Mouse (Mus musculus) liver, embryonic 14.5 days (tissue): ENCODE data around the gene Cog1. TPM values are rescaled to one million over a fixed set of nuclear protein-coding genes. Genes with fewer than 3 reads are reported as not detected.

Source experiments
- ATAC-seq: fragments of 200-750 bp; cut with Nextera tagmentation; 2 replicates; pipeline ENCODE4 v1.8.0; 2017; ENCODE audit warnings: moderate number of reproducible peaks, mild to moderate bottlenecking, moderate library complexity; ENCODE audit not compliant: insufficient read depth
- DNase-seq, 3 experiments: peaks; one replicate each; pipeline ENCODE4 v3.0.0-alpha.2; 2012 to 2013; ENCODE audit warnings: low read depth in 3 of 3, low spot score in 3 of 3
- H3K27ac ChIP-seq: fragments of 300-500 bp; sonication (generic); 2 replicates; pipeline ENCODE4 v1.5.1; 2014; ENCODE audit warnings: moderate library complexity, mild to moderate bottlenecking, control low read depth, inconsistent platforms
- H3K27me3 ChIP-seq: fragments of 300-500 bp; sonication (generic); 2 replicates; pipeline ENCODE4 v1.6.1; 2014; ENCODE audit warnings: mild to moderate bottlenecking, low read length, moderate library complexity; ENCODE audit not compliant: control insufficient read depth, insufficient read depth
- H3K36me3 ChIP-seq: fragments of 300-500 bp; sonication (generic); replicated peaks from 2 replicates; pipeline ENCODE4 v1.6.1; 2014; ENCODE audit warnings: low read depth; ENCODE audit not compliant: control insufficient read depth, insufficient read depth
- H3K4me1 ChIP-seq, 2 experiments: fragments of 200-500 bp in 1 of 2; fragments of 300-500 bp in 1 of 2; sonication (generic) in 1 of 2; replicated peaks; 2 replicates each; pipeline ENCODE4 v1.6.1; 2012 to 2014; ENCODE audit warnings: antibody characterized with exemption in 1 of 2, inconsistent platforms in 1 of 2, low read length in 1 of 2; ENCODE audit not compliant: control insufficient read depth in 2 of 2, insufficient read depth in 2 of 2
- H3K4me2 ChIP-seq: fragments of 300-500 bp; sonication (generic); 2 replicates; pipeline ENCODE4 v1.6.1; 2014; ENCODE audit warnings: low read depth, mild to moderate bottlenecking, control low read depth, moderate library complexity
- H3K4me3 ChIP-seq, 2 experiments: fragments of 200-500 bp in 1 of 2; fragments of 300-500 bp in 1 of 2; sonication (generic) in 1 of 2; 2 replicates each; pipeline ENCODE4 v1.5.1; 2012 to 2014; ENCODE audit warnings: low read depth in 2 of 2, low read length in 2 of 2, mild to moderate bottlenecking in 2 of 2, control low read depth in 1 of 2, inconsistent platforms in 1 of 2, moderate library complexity in 1 of 2; ENCODE audit not compliant: insufficient read depth in 1 of 2
- H3K9ac ChIP-seq: fragments of 300-500 bp; sonication (generic); replicated peaks from 2 replicates; pipeline ENCODE4 v1.6.1; 2014; ENCODE audit warnings: mild to moderate bottlenecking, control low read depth, moderate library complexity
- H3K9me3 ChIP-seq: fragments of 300-500 bp; sonication (generic); 2 replicates; pipeline ENCODE4 v1.6.1; 2016; ENCODE audit warnings: low read length, mixed read lengths; ENCODE audit not compliant: control insufficient read depth
- CTCF ChIP-seq: IDR thresholded peaks from 2 replicates; pipeline ENCODE4 v1.5.1; 2016; ENCODE audit warnings: antibody characterized with exemption, low read depth, control low read depth
- EP300 ChIP-seq: IDR thresholded peaks from 2 replicates; pipeline ENCODE4 v1.6.1; 2016; ENCODE audit warnings: antibody characterized with exemption, low read depth
- WGBS: fragments of 180-500 bp; shearing (Covaris S2); extraction: QIAGEN DNeasy Blood & Tissue Kit; methylation state at CpG from one replicate; pipeline ENCODE4 v1.1.7; 2014; ENCODE audit not compliant: insufficient replicate concordance; 5-methylcytosine and 5-hydroxymethylcytosine counted together
- polyA plus RNA-seq, 2 experiments: library from polyadenylated mRNA; depleted of rRNA in 1 of 2; stranded (reverse) in 1 of 2; unstranded in 1 of 2; fragments of >200 nt; fragmentation: Nextera tagmentation in 1 of 2; extraction: Ambion mirVana in 1 of 2; gene quantifications; 2 replicates each; pipeline versions ENCODE4 v1.2.1 to v1.2.3; 2012 to 2014

The Cog1 gene
- polyA plus RNA-seq, 2 experiments, result 9.3 to 12.9 TPM

GRCm38 (mm10) chr11:113684707-113685426 is 35.9 kb downstream of the Cog1 start:
- no peaks in the 10 kb centered on the region for H3K9me3 ChIP-seq
- DNase-seq (no peak), ATAC-seq (no peak)
- 36% methylated on average over 25 of the region's 25 CpGs for WGBS
- peak overlapping the region; percentile 29 for H3K27ac ChIP-seq
- no peaks in the 10 kb centered on the region for H3K27me3 ChIP-seq
- TF ChIP-seq CTCF, result 0 out of 2 replicates have a peak, but pooled peaks have one; percentile 15
- no peak for TF ChIP-seq EP300
- H3K4me1 ChIP-seq, result peaks cover 27 to 36% of the 10 kb centered on the region in 2 experiments
- peak overlapping the region; percentile 77 for H3K9ac ChIP-seq
- H3K4me3 ChIP-seq, result peak overlapping the region; percentile 72 to 92
- peaks cover 18% of the 10 kb centered on the region for H3K36me3 ChIP-seq
- peak overlapping the region; percentile 92 for H3K4me2 ChIP-seq

GRCm38 (mm10) chr11:113687031-113687430 is 38.1 kb downstream of the Cog1 start:
- Histone ChIP-seq H3K27ac (no peak overlapping the region), H3K9ac (no peak overlapping the region), H3K27me3 (no peaks in the 10 kb centered on the region), H3K4me1 (peaks cover 8 to 17% of the 10 kb centered on the region in 2 experiments), H3K36me3 (peaks cover 22% of the 10 kb centered on the region), H3K4me3 (no peak overlapping the region), H3K4me2 (no peak overlapping the region), H3K9me3 (no peaks in the 10 kb centered on the region)
- no peak for DNase-seq
- TF ChIP-seq CTCF, result no peak
- no peak for TF ChIP-seq EP300
- 82% methylated on average over 2 of the region's 2 CpGs for WGBS
- ATAC-seq, result no peak

GRCm38 (mm10) chr11:113690506-113690905 is 41.5 kb downstream of the Cog1 start:
- Histone ChIP-seq H3K27ac (no peak overlapping the region), H3K9ac (no peak overlapping the region), H3K4me3 (no peak overlapping the region), H3K36me3 (peaks cover 29% of the 10 kb centered on the region), H3K9me3 (no peaks in the 10 kb centered on the region), H3K27me3 (no peaks in the 10 kb centered on the region), H3K4me2 (no peak overlapping the region), H3K4me1 (peaks cover 0 to 3% of the 10 kb centered on the region in 2 experiments; a peak in 3 of 4 replicates)
- ATAC-seq (no peak), DNase-seq (no peak)
- 82% methylated on average over 12 of the region's 12 CpGs for WGBS
- TF ChIP-seq CTCF (no peak), EP300 (no peak)

- no peaks in the 10 kb centered on the region for H3K9me3 ChIP-seq
- H3K4me1 ChIP-seq, result no peaks in the 10 kb centered on the region; a peak in 1 of 4 replicates
- no peak overlapping the region for H3K27ac ChIP-seq
- H3K4me2 ChIP-seq, result no peak overlapping the region
- TF ChIP-seq EP300, result no peak
- no peak for TF ChIP-seq CTCF
- H3K27me3 ChIP-seq, result no peaks in the 10 kb centered on the region
- H3K9ac ChIP-seq, result no peak overlapping the region
- no peak for DNase-seq
- H3K4me3 ChIP-seq, result no peak overlapping the region
- 72% methylated on average over 5 of the region's 5 CpGs for WGBS
- peaks cover 29% of the 10 kb centered on the region for H3K36me3 ChIP-seq
- no peak for ATAC-seq
These were observed 42.3 kb downstream of the Cog1 start for GRCm38 (mm10) chr11:113691318-113691717.

GRCm38 (mm10) chr11:113691851-113692250 is 42.9 kb downstream of the Cog1 start:
- Histone ChIP-seq H3K36me3 (peaks cover 29% of the 10 kb centered on the region), H3K27me3 (no peaks in the 10 kb centered on the region), H3K9me3 (no peaks in the 10 kb centered on the region), H3K4me3 (no peak overlapping the region), H3K4me2 (no peak overlapping the region), H3K4me1 (no peaks in the 10 kb centered on the region; a peak in 1 of 4 replicates), H3K27ac (no peak overlapping the region), H3K9ac (no peak overlapping the region)
- TF ChIP-seq CTCF, result no peak
- no peak for TF ChIP-seq EP300
- 57% methylated on average over 3 of the region's 3 CpGs for WGBS
- ATAC-seq, result no peak
- no peak for DNase-seq
